Mouse (Mus musculus): Measurements from ENCODE around the gene Macrod2.
A peak's percentile ranks its signal among the peaks of the same experiment; 100 is the strongest.

Macrod2 gene

DNA sequence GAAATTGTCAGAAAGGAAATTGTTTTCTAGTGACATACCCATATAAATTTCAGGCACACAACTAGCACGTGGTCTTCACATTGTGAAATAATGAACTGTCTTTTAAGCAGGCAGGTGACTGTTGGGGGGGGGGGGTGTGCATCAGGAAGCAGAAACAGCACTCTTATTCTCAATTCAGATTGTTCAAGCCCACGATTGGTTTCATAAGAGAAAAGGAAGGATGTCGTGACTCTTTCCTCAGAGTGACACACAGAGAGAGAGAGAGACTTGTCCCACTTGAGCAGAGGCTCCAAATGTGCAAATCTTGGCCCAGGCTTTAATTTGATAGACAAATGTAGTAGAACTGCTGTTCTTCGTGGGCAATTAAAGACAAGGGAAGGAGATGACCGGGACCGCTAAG is 516.4 kb downstream of the Macrod2 start:
- DNase-seq (ENCODE audit: low spot score in 2 of 2) = no peak

DNA sequence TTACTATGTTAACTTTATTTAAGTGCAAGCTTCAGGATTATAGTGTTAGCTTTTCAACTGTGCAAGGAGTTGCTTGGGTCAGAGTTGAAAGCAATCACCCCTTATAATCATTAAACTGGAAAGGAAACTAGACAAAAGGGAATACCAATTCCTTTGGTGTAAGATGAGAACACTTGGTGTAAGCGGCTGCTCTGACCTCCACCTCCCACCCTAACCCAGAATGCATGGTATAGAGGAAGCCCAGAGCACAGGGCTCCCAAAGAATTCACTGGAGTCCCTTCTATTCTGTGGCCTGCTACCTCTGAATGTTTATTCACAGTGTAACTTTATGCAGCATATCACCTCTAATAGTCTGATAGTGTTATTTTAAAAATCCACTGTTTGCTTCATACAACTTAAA is 517.1 kb downstream of the Macrod2 start:
- no peak for DNase-seq (ENCODE audit: low spot score in 2 of 2)

DNA sequence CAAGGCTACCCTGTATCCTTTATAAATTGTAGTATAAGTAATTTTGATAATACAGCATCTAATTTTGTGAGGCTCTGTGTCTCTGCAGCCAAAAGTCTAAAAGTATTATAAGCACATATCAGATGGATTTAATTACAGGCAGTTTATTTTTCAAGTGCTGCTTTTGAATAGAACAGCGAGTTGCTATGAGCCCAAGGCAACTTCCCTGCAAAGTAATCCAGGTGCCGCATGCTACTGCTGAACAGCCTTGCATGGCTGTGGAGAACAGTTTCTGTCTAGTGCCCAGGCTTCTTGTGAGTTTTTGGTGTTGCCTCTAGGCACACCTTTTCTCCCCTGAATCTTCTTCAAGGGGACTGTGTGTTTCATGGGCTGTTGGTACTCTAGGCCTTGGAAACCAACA is 517.8 kb downstream of the Macrod2 start:
- DNase-seq (ENCODE audit: low spot score in 2 of 2) = no peak

DNA sequence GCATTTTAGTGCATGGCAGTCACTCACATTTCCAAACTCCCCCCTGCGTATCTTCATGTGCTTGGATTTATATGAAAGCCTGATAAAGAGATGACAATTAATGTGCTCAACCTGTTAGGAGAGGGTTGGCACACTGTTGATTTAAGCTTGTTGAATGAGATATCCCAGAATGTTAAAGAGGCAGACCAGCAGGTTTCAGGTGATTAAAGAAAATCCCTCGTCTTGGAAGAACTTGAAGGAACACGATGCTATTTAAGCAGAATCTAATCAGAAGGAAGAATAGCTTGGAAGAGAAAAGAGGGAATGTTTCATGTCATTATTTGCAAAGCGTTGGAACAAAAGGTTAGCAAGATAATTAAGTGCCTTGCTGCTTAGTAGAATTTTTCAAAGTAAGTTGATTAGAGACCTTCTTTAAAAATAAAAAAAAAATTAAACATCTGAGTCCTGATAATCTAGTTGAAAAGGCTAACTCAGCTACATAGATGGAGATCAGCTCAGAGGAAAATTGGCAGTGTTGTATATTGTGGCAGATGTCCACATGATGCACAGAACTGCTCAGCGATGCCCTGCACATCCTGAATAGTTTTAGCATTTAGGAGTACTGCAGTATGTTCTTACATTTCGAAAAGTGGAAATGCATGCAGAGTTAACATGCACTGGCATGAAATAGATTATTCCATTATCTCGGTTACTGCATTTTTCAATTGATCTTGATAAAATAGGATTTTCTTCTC is 518.7 kb downstream of the Macrod2 start:
- DNase-seq (ENCODE audit: low spot score in 2 of 2) = no peak

DNA sequence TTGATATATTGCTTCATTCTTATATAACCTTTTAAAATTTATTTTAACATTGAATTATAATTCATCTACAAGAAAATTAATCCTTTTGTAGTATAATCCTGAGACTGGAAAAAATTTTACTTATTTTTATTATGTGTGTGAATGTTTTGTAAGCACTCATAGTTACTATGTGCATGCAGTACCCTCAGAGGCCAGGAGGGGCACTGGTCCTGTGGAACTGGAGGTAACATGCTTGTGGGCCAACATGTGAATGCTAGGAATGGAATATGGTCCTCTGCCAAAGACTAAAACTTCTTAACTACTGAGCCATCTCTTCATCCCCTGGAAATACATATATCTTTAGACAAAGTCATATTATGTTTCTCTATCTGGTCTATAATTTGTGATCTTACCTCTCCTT is 531.8 kb downstream of the Macrod2 start:
- DNase-seq (ENCODE audit: low spot score in 2 of 2) = no peak

DNA sequence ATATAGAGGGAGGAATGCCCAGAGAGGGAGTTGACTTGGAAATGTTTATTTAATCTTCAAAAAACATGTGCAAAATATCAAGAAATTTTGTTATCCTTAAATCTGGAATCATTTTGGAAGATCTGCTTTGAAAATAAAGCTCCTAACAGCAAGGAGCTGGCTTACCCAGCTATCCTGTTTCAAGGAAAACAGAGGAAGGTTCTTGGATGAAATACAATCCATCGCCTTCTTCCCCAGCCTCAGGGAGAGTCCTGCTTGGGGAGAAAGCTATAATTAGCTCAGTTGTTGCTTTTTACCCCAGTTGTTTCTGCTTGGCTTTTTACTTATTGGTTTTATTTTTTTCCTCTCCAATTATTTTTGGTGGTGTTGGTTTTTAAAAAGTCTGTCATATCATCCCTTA is 539.4 kb downstream of the Macrod2 start:
- no peak for DNase-seq (ENCODE audit: low spot score in 2 of 2)

DNA sequence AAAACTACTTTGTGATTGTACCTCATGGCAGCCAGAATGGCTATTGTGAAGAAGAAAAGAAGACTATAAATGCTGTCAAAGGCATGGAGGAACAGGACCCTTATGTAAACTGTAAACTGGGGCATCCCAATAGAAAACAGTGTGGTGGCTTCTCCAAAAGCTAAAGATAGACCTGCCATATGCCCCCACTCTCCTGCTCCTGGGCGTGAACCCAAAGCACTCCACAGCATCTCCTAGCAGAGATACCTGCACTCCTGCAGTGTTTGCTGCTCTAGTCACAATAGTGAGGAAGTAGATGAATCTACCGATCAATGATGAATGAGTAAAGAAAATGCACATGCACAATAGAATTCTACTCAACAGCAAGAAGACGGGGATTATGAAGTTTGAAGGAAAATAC is 554.4 kb downstream of the Macrod2 start:
- DNase-seq (ENCODE audit: low spot score in 2 of 2) = no peak

DNA sequence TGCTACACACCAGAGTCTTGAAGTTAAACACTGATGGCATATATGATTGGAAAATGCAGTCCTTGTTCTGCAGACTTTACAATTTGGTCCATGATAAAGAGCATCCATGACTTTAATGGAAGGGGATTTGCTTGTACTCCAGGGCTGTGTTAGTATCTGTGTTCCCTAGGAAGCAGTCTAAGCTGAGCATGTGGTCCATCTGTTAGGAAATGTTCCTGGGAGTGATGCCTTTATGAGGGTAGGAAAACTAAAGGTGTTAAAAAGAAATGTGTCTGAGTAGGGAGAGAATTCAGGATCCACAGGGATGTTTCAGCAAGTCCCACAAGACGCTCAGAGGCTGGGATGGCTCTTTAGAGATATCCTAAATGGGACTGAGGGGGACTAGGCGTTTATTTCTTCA is 564.1 kb downstream of the Macrod2 start:
- no peak for DNase-seq (ENCODE audit: low spot score in 2 of 2)

DNA sequence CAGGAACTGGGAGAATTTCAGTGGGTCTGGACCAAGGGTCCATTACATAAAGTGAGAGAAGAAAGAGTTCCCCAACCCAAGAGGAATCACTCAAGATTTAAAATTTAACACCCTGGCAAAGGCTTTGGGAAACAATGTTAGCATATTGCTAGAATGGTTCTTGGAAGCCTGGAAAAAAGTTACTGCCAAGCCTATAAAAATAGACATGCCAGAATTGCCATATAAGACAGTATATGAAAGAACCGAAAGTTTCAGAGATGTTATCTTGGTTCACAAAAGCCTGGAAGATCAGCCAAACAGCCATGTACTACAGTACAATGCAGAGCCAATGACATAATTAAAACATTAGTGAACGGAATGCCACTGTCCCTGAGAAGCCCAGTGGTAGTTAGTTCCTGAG is 575.1 kb downstream of the Macrod2 start:
- no peak for DNase-seq (ENCODE audit: low spot score in 2 of 2)

DNA sequence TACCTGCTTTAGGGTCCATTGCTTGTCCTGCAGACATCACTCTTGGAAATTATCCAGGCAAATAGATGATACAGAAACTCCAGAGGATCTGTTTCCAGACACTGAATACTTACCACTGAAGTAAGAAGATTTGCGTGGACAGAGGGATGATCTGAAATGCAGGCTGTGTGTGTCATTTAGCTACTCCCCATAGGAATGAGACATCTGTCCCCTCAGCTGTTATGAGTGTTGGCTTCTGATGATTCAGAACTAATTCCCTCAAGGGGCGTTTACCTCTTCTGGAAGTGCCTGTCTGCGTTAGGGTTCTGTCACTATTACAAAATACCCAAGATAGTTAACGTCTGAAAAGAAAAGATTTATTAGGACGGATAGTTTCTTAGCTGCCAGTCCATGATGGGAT is 576.7 kb downstream of the Macrod2 start:
- DNase-seq (ENCODE audit: low spot score in 2 of 2) = no peak

DNA sequence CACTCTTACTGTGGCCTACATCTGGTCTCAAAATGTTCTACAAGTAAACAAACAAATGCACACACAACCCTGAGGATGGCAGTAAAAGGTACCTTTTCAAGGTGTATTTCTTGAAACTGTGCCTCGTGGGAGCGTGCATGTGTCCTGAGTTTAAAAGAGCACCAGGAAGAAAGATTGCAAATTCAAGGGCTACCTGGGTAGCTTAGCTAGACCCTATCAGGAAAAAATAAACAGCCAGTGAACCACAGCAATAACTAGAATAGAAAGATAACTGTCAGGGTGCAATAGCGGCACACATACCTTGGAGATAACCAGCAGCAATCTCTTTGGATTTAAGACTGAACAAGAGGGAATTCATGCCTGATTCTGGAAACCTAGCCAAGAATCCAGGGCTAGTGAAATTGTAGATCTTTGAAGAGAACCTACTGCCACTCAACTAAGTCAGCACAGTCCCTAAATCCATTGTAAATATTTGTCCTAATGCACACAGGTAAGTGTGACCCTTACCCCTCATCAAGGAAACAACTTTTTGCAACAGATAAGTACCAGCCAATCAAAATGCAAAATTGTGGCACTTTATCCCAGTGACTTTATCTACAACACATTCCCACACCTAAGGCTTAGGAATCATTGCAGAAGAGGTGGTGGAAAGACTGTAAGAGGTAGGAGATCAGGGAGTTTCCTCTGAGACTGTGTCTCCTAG is 590.7 kb downstream of the Macrod2 start:
- no peak for DNase-seq (ENCODE audit: low spot score in 2 of 2)

DNA sequence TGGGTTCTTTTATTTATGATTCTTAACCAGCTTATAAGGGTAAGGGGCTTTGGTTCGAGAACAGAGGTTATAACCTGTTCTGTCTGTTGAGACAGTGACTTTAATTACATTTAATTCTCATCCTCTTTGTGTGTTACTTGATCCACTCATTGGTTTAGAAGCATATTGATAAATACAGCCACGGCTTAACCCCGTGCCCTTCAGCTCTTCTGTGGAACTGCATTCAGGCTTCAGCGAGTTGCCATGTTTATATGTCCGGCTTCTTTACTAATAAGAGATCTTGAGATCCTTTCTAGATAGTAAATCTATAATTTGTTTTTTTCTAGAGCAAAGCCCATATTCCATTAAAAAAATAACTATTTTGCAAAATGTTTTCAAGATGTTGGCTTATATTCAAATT is 608.7 kb downstream of the Macrod2 start:
- DNase-seq (ENCODE audit: low spot score in 2 of 2) = no peak

DNA sequence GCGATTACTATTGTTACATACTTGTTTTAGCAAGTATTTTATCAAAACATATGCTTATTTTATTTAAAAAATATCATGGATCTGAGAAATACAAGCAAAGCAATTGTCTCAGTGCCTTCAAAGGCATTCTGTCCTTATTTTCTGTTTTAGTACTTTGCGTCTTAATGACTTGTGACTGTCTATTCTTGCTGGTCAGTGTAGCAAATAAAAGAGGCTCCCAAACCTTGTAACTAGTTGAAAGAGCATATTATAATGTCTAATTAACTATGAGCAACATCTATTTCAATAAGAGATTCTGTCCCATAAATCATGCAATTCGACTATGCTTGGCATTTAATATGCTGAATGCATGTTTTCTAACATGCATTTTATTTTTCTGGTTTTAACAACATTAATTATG is 609.2 kb downstream of the Macrod2 start:
- DNase-seq (ENCODE audit: low spot score in 2 of 2) = no peak

DNA sequence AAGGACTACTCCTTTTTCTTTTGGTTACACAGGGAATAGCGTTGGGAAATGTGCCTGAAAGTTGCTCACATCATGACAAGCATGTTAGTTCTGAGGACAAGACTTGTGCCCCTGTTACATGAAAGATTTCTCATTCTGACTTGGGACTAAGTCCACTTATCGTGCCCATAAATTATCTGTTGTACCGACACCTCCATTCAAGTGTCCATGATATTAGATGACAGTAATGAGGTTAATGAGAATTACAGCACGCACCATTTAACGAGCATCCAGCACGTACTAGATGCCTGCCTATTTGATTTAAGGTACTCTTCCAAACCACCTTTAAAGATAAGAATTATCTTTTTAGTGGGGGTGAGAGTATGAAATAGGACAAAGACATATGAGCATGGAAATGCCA is 610.5 kb downstream of the Macrod2 start:
- no peak for DNase-seq (ENCODE audit: low spot score in 2 of 2)

DNA sequence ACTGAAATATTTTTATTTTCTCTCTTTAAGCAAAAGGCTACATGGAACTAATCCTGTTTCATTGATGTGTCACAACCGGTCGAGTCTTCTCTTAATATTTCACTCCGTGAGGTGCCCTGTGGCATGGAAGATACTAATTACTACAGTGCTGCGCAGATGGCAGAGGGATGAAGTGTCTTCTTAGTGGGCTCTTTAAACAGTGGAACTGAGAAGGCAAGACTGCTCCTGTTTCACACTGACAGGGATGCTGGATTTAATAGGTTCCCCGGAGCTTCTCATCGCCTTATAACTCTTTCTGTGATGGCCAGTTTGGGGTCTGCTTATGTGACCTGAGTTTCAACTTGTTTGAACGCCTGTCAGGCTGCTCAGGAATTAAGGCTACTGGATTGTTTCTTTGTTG is 612.6 kb downstream of the Macrod2 start:
- DNase-seq (ENCODE audit: low spot score in 2 of 2) = no peak

DNA sequence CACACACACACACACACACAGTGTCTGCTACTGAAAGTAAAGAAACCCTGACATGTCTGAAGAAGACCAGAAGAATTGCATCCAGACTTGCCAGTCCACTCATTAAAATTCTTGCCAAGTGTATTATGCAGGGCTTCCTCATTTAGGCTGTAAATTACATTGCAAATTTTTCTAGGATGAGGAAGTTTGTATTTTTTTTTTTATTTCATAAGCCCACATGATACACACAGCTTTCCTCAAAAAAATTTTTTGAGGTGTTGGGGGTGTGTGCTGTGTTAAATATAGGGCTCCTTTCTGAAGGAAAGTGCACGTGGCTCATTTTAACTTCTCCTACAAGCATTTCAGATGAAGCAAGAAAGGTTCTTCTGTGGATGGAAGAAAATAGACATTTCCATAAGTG is 613.3 kb downstream of the Macrod2 start:
- DNase-seq (ENCODE audit: low spot score in 2 of 2) = peak in 1 of 2 experiments; percentile 20

DNA sequence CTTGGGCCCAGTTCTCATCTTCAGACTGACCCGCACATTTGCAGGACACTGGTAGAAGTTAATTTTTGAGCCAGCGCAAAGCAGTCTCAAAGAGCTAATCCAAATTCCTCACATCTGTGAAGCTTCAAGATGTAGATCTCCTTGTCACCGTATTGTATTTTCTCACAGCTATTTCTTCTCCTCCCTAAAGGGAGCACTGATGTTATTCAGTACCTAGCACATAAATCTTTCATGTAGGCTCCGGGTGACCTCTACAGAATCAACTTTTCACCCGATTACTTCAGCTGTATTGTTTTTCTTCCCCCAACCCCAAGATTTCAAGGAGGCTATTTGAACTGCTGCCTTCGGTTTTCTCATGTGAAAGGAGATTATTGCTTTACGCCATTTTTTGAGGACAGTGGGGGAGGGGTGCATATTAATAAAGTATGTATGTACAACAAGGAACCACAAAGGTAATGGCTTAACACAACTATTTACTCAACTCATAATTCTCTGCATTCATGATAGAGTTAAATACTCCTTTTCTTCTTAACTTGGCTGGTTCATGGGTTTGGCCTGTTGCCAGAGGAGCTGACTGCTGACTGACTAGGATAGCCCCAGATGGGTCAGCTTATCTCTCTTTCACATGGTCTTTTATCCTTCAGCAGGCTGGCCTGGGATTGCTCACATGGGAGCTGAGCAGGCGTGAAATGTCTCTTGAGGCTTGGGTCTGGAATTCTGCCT is 618.5 kb downstream of the Macrod2 start:
- no peak for DNase-seq (ENCODE audit: low spot score in 2 of 2)

DNA sequence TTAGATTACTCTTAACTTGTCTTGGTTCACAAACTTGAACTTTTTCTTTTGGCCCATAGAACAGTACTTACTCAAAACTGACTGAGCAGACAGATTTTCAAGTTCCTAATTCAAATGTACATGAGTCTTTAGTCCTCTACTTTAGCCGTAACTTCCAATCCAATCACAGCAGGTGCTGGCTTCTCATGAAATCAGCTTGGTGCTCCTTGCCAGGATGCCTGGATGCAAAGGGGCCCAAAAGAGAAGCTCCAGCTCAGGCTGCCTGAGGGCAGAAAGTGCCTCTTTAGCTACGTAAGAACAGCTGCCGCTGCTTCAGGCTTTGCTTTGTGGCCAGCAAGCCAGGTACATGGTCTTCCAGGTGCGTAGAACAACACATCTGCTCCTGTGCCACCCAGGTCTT is 627.9 kb downstream of the Macrod2 start:
- DNase-seq (ENCODE audit: low spot score in 2 of 2) = no peak

DNA sequence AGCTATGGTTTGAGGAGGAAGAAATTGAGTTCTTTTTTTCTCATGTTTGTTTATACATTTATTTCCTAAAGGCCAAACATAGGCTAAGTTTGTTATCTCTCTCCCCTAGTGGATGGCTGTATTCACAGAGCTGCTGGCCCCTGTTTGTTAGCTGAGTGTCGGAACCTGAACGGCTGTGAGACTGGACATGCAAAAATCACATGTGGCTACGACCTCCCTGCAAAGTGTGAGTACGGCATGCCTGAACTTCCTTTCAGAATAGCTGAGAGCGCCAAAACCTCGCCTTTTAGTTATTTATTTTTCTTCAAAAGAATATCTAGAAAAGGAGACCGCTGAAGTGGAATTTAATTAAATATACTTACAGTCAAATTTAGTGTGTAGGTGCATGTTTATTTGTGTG is 628.8 kb downstream of the Macrod2 start:
- DNase-seq (ENCODE audit: low spot score in 2 of 2) = no peak

DNA sequence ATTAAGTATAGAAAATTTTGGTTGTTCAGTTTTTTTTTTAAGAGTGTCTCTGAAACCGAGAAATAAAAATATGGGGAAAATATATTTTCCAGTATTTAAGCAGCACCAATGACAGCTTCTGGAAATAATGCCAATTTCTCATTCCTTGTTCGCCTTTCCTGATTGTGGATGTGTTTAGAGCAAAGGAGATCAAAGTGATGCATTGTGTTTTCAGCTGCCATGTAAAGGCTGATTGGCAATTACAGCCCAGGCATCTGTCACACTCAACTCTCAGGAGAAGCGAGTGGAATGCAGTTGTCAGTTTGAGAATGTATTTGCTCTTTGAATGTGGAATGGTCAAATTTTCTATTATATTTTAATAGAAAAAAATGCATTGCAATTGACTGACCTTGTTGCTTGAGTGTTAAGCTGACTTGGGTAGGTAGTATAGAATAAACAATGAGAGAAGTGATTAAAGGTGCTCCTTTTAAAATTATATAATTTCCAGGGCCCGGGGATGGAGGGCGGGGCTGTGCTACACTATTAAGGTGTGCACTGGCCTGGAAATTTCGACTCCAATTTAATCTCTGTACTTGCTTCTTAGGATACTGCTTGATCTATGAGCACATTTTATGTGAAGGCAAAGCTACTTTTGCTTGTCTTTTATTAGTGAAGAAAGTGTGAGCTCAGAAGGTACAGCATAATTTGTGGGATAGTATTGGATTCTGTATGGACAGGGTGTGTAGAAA is 629.4 kb downstream of the Macrod2 start:
- no peak for DNase-seq (ENCODE audit: low spot score in 2 of 2)

DNA sequence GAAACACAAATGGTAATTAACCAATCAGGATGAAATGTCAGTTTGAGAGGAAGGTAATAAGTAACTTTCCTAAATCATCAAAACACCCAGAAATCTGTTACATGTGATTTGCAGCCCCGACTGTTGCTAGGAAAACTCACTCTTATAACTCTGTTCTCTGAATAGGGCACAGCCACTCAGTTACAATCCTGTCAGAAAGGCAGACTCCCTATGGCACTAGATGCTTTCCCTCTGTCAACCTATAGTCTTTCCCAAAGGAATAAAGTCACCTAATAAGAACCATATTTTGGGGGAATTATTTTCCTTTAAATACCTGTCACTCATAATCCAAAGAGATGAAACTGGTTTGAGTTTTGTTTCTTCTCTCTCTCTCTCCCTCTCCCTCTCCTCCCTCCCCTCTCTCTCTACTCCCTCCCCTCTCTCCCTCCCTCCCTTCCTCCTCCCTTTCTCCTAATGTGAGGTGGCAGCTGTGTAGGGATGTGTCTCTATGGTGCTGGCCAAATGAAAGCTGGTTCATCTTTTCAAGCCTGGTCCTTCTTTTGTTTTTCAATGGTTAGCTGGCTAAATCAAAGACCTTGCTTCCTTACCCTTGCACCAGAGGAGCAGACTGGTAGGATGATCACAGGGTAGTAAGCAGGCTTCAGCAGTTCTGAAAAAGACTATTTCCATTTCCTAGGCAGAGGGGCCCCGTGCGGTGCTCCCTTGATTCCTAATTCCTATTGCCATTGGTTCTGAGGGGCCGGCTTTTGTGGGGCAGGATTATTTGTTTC is 661.8 kb downstream of the Macrod2 start:
- no peak for DNase-seq (ENCODE audit: low spot score in 2 of 2)

DNA sequence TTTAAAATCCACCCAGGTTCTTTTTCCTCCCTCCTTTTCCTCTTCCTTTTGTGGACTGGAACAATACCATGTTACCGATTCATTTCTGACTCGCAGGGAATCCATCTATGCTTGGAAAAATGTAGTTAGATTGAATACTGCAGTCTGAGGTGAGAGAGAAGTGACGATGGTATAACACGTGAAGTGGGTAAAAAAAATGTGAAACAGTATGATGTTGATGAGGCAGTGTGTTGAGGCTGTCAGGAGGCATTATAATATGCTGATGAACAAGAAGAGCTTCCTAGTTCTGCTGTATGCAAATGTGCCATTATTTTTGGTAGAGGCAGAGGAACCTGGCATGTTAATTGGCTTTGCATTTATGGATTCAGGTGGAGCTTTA is 662.3 kb downstream of the Macrod2 start:
- DNase-seq (ENCODE audit: low spot score in 2 of 2) = no peak

All from right cerebral cortex, postnatal 36 days (tissue).